Mouse (Mus musculus) thymus, adult 2 months (tissue): ENCODE measurements around the gene Tent4b. TPM values are rescaled to one million over a fixed set of nuclear protein-coding genes. Genes with fewer than 3 reads are reported as not detected.
A peak's percentile ranks its signal among the peaks of the same experiment; 100 is the strongest.

Experiments used
- DNase-seq: peaks from one replicate; pipeline ENCODE4 v3.0.0; 2021
- H3K27ac ChIP-seq: fragments of 200-500 bp; 2 replicates; pipeline ENCODE4 v1.5.1; 2012; ENCODE audit warnings: low read length, control low read depth; ENCODE audit not compliant: control insufficient read depth, insufficient read depth
- H3K27me3 ChIP-seq: fragments of 200-500 bp; 2 replicates; pipeline ENCODE4 v1.6.1; 2012; ENCODE audit warnings: mild to moderate bottlenecking, low read length, moderate library complexity, mixed read lengths; ENCODE audit not compliant: control insufficient read depth, insufficient read depth
- H3K36me3 ChIP-seq: fragments of 200-500 bp; 2 replicates; pipeline ENCODE4 v1.6.1; 2012; ENCODE audit warnings: mild to moderate bottlenecking, low read length, moderate library complexity; ENCODE audit not compliant: control insufficient read depth, insufficient read depth
- H3K4me1 ChIP-seq: fragments of 200-500 bp; replicated peaks from 2 replicates; pipeline ENCODE4 v1.6.1; 2012; ENCODE audit warnings: low read length; ENCODE audit not compliant: control insufficient read depth, insufficient read depth
- H3K4me3 ChIP-seq: fragments of 200-500 bp; 2 replicates; pipeline ENCODE4 v1.5.1; 2012; ENCODE audit warnings: mild to moderate bottlenecking, low read length, control low read depth, moderate library complexity; ENCODE audit not compliant: control insufficient read depth, insufficient read depth
- CTCF ChIP-seq: fragments of 200-500 bp; IDR thresholded peaks from 2 replicates; pipeline ENCODE4 v1.5.1; 2012; ENCODE audit warnings: mild to moderate bottlenecking, control low read depth, low read length, moderate library complexity, borderline replicate concordance; ENCODE audit not compliant: control insufficient read depth, poor library complexity, insufficient read depth; ENCODE audit errors: extremely low read depth
- POLR2A ChIP-seq: fragments of 200-500 bp; IDR thresholded peaks from 2 replicates; pipeline ENCODE4 v1.6.1; 2012; ENCODE audit warnings: mild to moderate bottlenecking, low read length, control low read depth, moderate library complexity; ENCODE audit not compliant: control insufficient read depth, poor library complexity, insufficient read depth; ENCODE audit errors: extremely low read depth
- WGBS: fragments of 180-500 bp; shearing (Covaris S2); methylation state at CpG from one replicate; pipeline ENCODE4 v1.1.7; 2018; 5-methylcytosine and 5-hydroxymethylcytosine counted together
- polyA plus RNA-seq: library from polyadenylated mRNA; depleted of rRNA; stranded (reverse); fragments of >200 nt; gene quantifications from 2 replicates; pipeline ENCODE4 v1.2.3, GENCODE M21; 2012

The Tent4b gene
- polyA plus RNA-seq, 1 experiment, result 34.1 TPM

GRCm38 (mm10) chr8:88241871-88242270, 42.9 kb downstream of the Tent4b start:
- H3K27ac ChIP-seq, result no peak overlapping the region
- no peak for DNase-seq

GRCm38 (mm10) chr8:88244298-88244697, 45.3 kb downstream of the Tent4b start:
- WGBS, result 87% methylated on average over 4 of the region's 4 CpGs
- no peaks in the 10 kb centered on the region for H3K4me1 ChIP-seq

More at GRCm38 (mm10) chr8:88241871-88242270, 42.9 kb downstream of the Tent4b start:
- 76% methylated on average over 4 of the region's 4 CpGs for WGBS
- H3K27me3 ChIP-seq, result no peaks in the 10 kb centered on the region
- H3K4me3 ChIP-seq, result no peak overlapping the region
- TF ChIP-seq CTCF, result no peak
- no peak for TF ChIP-seq POLR2A
- H3K36me3 ChIP-seq, result peaks cover 6% of the 10 kb centered on the region; the same call in 1 of the 2 replicates
- H3K4me1 ChIP-seq, result 0 out of 2 replicates have a peak, but pooled peaks cover 4% of the 10 kb centered on the region

GRCm38 (mm10) chr8:88252791-88253190, 53.8 kb downstream of the Tent4b start:
- no peak overlapping the region for H3K27ac ChIP-seq
- TF ChIP-seq CTCF, result no peak
- TF ChIP-seq POLR2A, result no peak
- WGBS, result 82% methylated on average over 3 of the region's 3 CpGs
- peaks cover 43% of the 10 kb centered on the region for H3K36me3 ChIP-seq
- no peak overlapping the region for H3K4me3 ChIP-seq
- no peaks in the 10 kb centered on the region for H3K27me3 ChIP-seq
- H3K4me1 ChIP-seq, result no peaks in the 10 kb centered on the region
- peak; percentile 66 for DNase-seq

More at GRCm38 (mm10) chr8:88244298-88244697, 45.3 kb downstream of the Tent4b start:
- H3K27me3 ChIP-seq, result no peaks in the 10 kb centered on the region
- H3K27ac ChIP-seq, result no peak overlapping the region
- peaks cover 16% of the 10 kb centered on the region for H3K36me3 ChIP-seq
- no peak overlapping the region for H3K4me3 ChIP-seq
- DNase-seq, result peak; percentile 73
- peak; percentile 82 for TF ChIP-seq CTCF
- no peak for TF ChIP-seq POLR2A

GRCm38 (mm10) chr8:88254957-88255356, 55.9 kb downstream of the Tent4b start:
- H3K4me1 ChIP-seq, result no peaks in the 10 kb centered on the region
- H3K36me3 ChIP-seq, result peaks cover 42% of the 10 kb centered on the region
- H3K27ac ChIP-seq, result no peak overlapping the region
- no peak for DNase-seq
- WGBS, result 88% methylated on average over 7 of the region's 7 CpGs
- no peaks in the 10 kb centered on the region for H3K27me3 ChIP-seq
- no peak for TF ChIP-seq POLR2A
- TF ChIP-seq CTCF, result no peak
- no peak overlapping the region for H3K4me3 ChIP-seq

- Histone ChIP-seq H3K27ac (no peak overlapping the region), H3K4me1 (no peaks in the 10 kb centered on the region), H3K27me3 (no peaks in the 10 kb centered on the region), H3K4me3 (no peak overlapping the region), H3K36me3 (peaks cover 18% of the 10 kb centered on the region)
- TF ChIP-seq POLR2A (no peak), CTCF (no peak)
- 88% methylated on average over 6 of the region's 6 CpGs for WGBS
- DNase-seq, result no peak
Measured at GRCm38 (mm10) chr8:88258024-88258423, 59.0 kb downstream of the Tent4b start.

GRCm38 (mm10) chr8:88258544-88258943, 59.5 kb downstream of the Tent4b start:
- no peak for TF ChIP-seq POLR2A
- TF ChIP-seq CTCF, result no peak
- no peaks in the 10 kb centered on the region for H3K27me3 ChIP-seq
- no peaks in the 10 kb centered on the region for H3K4me1 ChIP-seq
- WGBS, result 97% methylated on average over 11 of the region's 11 CpGs
- DNase-seq, result no peak
- no peak overlapping the region for H3K27ac ChIP-seq
- H3K4me3 ChIP-seq, result no peak overlapping the region
- H3K36me3 ChIP-seq, result peaks cover 18% of the 10 kb centered on the region

GRCm38 (mm10) chr8:88260466-88260980, 61.5 kb downstream of the Tent4b start:
- no peak for TF ChIP-seq CTCF
- no peak for TF ChIP-seq POLR2A
- peaks cover 7% of the 10 kb centered on the region for H3K4me1 ChIP-seq
- H3K36me3 ChIP-seq, result peaks cover 11% of the 10 kb centered on the region
- no peak overlapping the region for H3K27ac ChIP-seq
- no peak for DNase-seq
- H3K27me3 ChIP-seq, result no peaks in the 10 kb centered on the region
- no peak overlapping the region for H3K4me3 ChIP-seq
- 97% methylated on average over 7 of the region's 7 CpGs for WGBS
